Mouse (Mus musculus): ENCODE results near the gene Cdc42ep4.
A peak's percentile ranks its signal among the peaks of the same experiment; 100 is the strongest.

Cdc42ep4 gene

GRCm38 (mm10) chr11:113776851-113777511, 25.3 kb upstream of the Cdc42ep4 start:
- DNase-seq: no peak

- no peak for DNase-seq
These were observed 23.1 kb upstream of the Cdc42ep4 start for GRCm38 (mm10) chr11:113774773-113775172.

- DNase-seq: no peak
These were observed 21.5 kb upstream of the Cdc42ep4 start for GRCm38 (mm10) chr11:113773191-113773590.

GRCm38 (mm10) chr11:113771187-113771586, 19.5 kb upstream of the Cdc42ep4 start:
- no peak for DNase-seq

- no peak for DNase-seq
These were observed 16.7 kb upstream of the Cdc42ep4 start for GRCm38 (mm10) chr11:113768356-113768755.

GRCm38 (mm10) chr11:113767285-113767684, 15.6 kb upstream of the Cdc42ep4 start:
- DNase-seq: no peak

- no peak for DNase-seq
These were observed 14.8 kb upstream of the Cdc42ep4 start for GRCm38 (mm10) chr11:113766284-113766985.

- no peak for DNase-seq
These were observed 12.6 kb upstream of the Cdc42ep4 start for GRCm38 (mm10) chr11:113764132-113764849.

GRCm38 (mm10) chr11:113763449-113763848, 11.8 kb upstream of the Cdc42ep4 start:
- DNase-seq: no peak

GRCm38 (mm10) chr11:113762136-113762797, 10.6 kb upstream of the Cdc42ep4 start:
- no peak for DNase-seq

- no peak for DNase-seq
These were observed 10.0 kb upstream of the Cdc42ep4 start for GRCm38 (mm10) chr11:113761646-113762045.

- no peak for DNase-seq
These were observed 8.8 kb upstream of the Cdc42ep4 start for GRCm38 (mm10) chr11:113760476-113760875.

GRCm38 (mm10) chr11:113758851-113759250, 7.2 kb upstream of the Cdc42ep4 start:
- DNase-seq: no peak

GRCm38 (mm10) chr11:113756578-113756977, 4.9 kb upstream of the Cdc42ep4 start:
- no peak for DNase-seq

GRCm38 (mm10) chr11:113755878-113756277, 4.2 kb upstream of the Cdc42ep4 start:
- no peak for DNase-seq

- DNase-seq: no peak
These were observed 3.2 kb upstream of the Cdc42ep4 start for GRCm38 (mm10) chr11:113754845-113755244.

- no peak for DNase-seq
These were observed 1.2 kb upstream of the Cdc42ep4 start for GRCm38 (mm10) chr11:113752685-113753430.

GRCm38 (mm10) chr11:113752158-113752661, 529 bp upstream of the Cdc42ep4 start:
- no peak for DNase-seq

- peak; percentile 85 for DNase-seq
These were observed 854 bp downstream of the Cdc42ep4 start for GRCm38 (mm10) chr11:113750571-113751483.

GRCm38 (mm10) chr11:113749749-113750351, 1.8 kb downstream of the Cdc42ep4 start:
- no peak for DNase-seq

Data from kidney, adult 18-20 months (tissue).